Mouse (Mus musculus) layer of hippocampus, adult 18-20 months (tissue): Measurements from ENCODE around the gene Secisbp2. TPM values are rescaled to one million over a fixed set of nuclear protein-coding genes. Genes with fewer than 3 reads are reported as not detected.
"Not testable (repeated sequence)": the region's sequence is repeated elsewhere in the genome, so short reads cannot be mapped to it uniquely, and the experiment has no call there.

Experiments
- DNase-seq, 2 experiments: peaks; one replicate each; pipeline ENCODE4 v3.0.0; 2022; ENCODE audit warnings: low spot score in 2 of 2
- long read RNA-seq: library from polyadenylated mRNA; stranded (forward); transcript quantifications from one replicate; pipeline ENCODE4 v2.0.0, GENCODE M21; 2021
- total RNA-seq, 2 experiments: library from RNA; stranded (reverse); gene quantifications; 2 replicates each; pipeline ENCODE4 v1.2.3; 2021

Secisbp2 gene
- 10 to 100 TPM; 17.5 to 18.2 TPM for total RNA-seq
- long read RNA-seq, transcript Secisbp2-201 (17 exons, 3,328 nt): major isoform, 18 of 25 reads
- long read RNA-seq, partial matches to known transcripts: 0 of 25 reads
- long read RNA-seq, other reads (novel, unspliced or antisense): 7 of 25 reads

DNA sequence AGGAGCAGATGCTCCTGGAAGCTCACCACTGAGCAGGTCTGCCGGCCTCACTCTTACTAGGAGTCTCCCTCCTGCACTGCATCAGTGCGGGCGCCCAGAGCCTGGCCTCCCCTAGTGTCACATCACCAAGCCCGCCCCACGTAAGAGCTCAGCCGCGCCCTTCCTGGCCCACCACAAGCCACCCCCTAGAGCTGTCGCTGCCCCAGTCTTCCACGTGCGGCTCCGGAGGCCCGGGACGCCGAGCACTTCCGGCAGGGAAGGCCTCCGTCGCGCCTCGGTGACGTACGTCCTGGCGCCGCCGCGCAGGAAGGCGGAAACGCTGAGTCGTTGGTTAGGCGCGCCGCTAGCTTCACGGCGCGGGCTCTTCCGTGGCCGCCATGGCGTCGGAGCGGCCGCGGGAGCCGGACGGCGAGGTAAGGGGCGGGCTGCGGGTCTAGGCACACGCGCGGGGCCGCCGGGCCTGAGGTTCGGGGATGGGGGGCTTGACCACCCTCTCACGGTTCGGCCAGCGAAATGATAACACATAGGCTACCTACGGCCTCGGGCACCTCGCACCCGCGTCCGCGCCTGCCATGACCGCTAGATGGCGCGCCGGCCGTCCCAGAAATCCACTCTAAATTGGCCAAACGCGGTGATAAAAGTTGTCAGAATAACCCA is at the start of gene Secisbp2:
Gene Secisbp2, plus strand, starts transcription at position 290 of the 657 bp plus-strand sequence.
- DNase-seq: peak; percentile 96 to 97

DNA sequence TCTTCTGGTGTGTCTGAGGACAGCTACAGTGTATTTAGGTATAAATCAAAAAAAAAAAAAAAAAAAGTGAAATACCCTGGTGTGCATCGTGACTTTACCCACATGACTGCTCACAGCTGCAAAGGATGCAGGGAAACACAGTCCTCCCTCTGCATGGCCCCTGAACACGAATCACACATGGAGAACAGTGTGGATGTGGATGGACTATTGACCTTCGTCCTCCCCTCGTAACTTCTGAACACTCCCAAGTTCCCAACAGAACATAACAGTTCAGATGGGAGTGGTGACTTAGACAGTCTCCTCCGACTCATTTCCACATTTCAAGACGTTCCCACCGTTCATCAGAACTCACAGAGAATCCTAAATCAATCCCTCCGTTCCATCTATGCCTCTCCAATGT is 48.7 kb upstream of the Secisbp2 start:
- no peak for DNase-seq

DNA sequence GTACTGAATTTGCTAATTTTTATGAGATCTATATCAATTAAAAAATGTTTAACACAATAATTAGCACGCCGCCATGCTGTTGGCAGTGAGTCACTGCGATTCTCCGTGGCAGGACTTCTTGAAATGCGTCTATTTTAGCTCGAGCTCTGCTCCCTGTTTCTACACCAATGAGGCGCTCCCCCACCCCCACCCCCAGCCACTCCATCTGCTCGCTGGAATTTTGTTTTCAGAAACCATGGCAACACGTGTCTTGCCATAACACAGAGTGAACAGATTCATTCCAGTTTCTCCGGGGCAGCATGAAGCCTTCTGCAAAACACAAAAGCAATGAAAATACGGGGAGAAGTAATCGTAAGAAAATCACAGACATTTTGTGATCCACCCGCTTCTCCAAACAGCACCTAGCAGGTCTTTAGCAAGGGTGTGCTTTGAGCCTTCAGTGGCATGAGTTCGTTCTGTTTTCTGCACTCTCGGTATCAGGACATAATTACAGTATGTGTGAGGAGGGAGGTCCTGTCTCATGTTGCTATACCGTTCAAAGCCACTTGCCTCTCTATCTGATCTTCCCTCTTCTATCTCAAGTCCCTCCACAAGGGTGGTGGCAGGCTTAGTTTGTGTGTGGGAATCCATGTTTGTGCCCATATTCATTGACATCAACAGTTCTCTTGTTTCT is 48.1 kb upstream of the Secisbp2 start:
- DNase-seq: peak; percentile 70 to 88

DNA sequence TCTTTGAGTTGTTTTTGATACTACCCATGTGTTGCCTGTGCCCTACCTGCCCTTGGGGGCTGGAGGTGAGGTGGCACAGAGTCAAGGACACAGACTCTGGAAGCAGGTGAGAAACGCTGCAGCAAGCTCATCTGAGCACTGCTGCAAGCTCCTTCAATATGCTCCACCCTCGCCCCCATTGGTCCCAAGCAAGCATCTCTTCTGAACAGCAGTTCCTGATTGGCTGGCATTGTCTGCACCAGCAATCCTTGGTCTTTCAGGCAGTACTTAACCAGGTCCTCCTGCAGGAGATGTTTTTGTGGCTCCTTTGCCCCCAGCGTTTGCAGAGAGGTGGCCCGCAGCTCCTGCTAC is 47.6 kb upstream of the Secisbp2 start:
- DNase-seq: peak; percentile 29 to 71

DNA sequence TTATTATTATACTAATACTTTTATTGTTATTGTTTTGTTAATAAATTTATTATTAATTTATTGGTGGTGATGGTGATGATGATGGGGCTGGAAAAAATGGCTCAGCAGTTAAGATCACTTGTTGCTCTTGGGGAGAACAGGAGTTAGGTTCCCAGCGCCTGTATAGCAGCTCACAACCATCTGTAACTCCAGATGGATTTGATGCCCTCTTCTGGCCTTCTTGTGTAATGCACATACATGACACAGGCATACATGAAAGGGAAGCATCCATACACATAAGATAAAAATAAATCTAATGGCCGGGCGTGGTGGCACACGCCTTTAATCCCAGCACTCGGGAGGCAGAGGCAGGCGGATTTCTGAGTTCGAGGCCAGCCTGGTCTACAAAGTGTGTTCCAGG is 42.3 kb upstream of the Secisbp2 start:
- no peak for DNase-seq

DNA sequence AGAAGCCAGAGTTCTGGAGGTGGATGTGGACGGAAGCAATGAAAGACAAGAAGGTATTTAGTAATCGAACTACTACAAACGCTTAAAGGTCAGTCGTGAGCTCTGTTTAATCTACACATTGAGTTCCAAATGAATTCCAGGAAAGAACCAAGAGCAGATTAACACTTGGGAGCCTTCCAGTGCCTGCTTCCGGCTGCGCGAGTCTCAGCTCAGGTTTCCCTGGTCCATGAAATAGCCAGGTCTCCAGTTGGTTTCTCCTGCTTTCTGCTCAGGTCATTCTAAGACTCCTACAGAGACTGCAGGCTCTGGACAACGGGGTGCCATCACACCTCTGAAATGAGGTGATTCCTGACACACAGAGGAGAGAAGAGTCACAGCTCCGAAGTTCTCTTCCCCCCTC is 40.4 kb upstream of the Secisbp2 start:
- no peak for DNase-seq

DNA sequence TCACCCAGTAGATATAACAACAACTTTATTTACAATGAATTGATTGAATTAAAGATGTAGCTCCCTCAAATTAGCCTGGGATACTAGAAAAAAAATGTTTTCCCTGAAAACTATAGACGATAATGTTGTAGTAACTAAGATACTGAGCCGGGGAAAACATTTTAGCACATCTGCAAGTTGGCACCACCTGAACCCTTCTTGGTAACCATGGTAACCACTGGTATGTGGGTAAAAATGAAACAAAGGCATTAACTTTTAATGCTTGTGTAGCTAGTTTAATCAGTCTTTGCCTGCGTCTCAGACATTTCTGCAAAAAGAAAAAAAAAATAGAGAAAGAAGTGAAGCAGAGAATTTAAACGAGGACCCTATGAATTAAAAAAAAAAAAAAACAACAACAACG is 40.0 kb upstream of the Secisbp2 start:
- no peak for DNase-seq

DNA sequence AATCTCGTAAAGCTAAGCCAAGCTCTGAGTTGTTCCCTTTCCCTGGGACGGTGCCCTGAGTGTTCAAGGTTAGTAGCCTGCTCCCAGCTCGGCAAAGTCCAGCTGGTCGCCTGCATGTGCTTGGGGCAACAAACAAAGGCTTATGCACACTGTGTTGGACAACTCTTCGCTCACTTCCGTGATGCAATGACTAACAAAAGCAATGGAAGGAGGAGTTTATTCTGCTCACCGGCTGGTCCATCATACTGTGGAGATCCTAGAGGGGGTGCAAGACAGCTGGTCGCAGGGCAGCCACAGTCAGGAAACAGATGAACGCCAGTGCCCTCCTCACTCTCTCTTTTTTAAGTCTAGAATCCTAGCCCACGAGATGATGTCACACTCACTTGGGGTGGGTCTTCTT is 35.7 kb upstream of the Secisbp2 start:
- DNase-seq: no peak

DNA sequence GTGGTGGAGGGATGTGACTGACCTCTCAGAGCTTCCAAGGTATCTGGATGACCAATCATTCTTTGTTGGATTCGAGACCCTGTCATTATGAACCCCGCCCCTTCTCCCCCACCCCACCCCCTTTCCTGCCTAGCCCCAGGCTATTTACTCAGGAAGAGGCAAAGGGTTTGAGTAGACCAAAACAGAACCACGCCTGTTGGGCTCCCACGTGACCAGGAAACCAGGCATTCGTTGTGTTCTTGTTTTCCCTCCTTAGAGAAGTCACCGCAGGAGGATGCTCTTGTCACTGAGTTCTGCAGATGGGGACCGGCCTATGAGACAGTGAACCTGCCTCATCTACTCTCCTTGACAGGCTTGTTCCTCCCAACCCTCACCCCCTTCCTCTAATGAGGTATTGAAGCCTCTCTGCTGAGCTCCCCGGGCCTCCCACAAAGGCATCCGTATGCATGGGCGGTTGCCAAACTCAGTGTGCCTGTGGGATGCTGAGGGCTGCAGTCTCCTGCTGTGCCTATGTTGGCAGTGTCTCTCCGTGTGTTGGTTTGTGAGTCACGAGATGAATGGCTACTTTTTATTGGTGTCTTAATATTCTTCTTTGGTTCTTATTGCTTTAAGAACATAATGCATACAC is 35.0 kb upstream of the Secisbp2 start:
- DNase-seq: peak; percentile 71 to 87

DNA sequence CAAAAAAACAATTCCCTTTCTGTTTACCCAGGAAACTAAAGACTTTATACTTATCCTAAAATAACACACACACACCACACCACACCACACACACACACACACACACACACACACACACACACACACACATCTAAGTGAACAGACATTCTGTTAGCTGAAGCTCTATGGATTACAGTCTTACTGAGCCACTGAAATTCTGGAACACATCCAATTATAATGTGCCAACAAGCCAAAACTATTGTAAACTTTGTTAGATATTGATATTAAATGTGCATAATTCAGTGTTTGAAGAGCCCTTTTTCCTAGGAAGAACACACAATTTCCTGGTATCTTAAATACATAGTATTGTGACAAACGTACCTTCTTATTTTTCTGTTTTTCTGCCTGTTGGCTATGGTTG is 34.2 kb upstream of the Secisbp2 start:
- DNase-seq: no peak

DNA sequence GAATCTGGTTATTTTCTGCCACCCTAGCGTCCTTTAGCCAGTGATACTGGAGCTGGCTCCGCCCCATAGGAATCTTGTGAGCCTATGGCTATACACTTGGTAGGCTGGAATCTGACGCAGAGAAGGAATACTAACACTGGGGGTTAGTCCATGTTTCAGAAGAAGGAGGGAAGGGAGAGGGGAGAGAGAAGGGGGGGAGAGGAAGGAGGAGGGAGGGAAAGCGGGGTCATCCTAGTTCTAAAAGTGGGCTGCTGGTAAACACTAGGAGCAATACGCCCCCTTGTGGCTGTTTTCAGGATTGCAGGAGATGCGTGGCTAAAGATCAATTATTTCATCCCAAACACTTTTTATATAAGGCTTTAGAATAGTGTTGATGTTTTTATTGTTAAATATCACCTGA is 33.6 kb upstream of the Secisbp2 start:
- DNase-seq: peak in 1 of 2 experiments; percentile 85

DNA sequence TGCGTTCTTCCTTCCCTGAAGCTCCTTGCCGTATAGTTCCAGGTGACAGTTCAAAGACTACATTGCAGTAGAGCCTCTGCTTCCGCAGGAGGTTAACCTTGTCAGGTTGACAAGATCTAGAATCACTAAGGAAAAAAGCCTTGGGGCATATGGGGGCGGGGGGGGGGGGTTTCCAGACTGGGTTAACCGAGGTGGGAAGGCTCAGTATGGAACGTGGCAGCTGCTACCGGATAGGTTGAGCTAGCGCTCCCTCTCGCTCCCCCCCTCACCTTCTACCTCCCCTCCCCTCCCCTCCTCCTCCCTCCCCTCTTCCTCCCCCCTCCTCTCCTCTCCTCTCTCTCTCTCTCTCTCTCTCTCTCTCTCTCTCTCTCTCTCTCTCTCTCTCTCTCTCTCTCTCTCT is 32.9 kb upstream of the Secisbp2 start:
- DNase-seq: no peak

DNA sequence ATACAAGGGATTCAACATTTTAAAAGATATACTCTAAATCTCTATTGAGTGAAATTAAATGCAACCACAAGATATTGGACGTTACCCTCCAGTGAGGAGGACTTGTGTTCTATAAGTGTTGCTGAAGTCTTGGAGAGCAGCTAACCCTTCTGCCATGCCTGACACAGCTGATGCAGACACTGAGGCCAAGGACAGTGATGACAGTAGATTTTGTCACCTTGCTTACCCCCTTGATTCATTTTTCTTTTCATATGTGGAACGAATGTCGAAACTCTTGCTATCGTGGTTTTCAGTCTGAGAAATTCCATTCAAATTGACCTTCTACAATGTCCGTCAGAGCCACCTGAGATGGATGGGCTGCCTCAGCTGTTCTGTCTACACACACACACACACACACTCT is 28.9 kb upstream of the Secisbp2 start:
- DNase-seq: no peak

DNA sequence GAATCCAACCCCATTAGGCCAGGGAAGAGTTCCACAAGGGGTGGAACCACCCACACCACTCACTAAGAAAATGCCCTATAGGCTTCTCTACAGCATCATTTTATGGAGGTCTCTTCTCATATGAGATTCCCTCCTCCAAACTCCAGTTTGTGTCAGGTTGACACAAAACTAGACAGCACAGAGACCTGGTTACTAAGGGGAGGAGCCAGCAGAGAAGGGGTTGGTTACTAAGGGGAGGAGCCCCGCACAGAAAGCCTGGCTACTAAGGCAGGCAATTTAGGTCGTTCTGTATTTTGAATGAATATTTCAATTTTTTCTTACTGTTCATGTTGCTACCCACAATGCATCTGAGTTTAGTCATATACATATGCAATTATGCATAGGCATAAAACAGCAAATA is 27.8 kb upstream of the Secisbp2 start:
- DNase-seq: no peak

DNA sequence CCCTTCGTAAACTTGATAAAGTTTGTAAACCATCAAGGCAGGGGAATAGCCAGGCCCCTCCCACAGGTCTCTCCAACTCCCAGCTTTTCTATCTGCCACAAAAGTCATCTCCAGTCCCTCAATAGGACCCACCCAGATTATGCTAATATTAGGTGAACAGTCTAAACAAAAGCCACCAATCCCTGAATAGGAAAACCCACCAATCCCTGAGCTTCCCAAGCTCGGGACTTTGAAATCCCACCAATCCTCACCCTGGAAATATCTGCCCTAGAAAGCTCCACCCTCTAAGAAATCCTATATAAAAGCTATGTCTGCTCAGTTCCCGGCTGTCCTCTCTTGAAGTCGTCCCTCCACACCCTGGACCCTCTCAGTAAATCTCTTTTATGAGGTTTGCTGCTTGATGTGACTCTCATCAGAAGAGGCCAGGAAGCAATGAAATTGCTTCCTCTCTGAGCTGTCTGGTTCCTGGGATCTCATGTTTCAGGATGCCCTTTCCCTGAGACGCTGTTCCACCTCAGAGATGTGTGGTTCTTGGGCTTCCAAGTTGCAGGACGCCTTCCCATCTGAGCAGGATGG is 23.1 kb upstream of the Secisbp2 start:
- DNase-seq: no peak

DNA sequence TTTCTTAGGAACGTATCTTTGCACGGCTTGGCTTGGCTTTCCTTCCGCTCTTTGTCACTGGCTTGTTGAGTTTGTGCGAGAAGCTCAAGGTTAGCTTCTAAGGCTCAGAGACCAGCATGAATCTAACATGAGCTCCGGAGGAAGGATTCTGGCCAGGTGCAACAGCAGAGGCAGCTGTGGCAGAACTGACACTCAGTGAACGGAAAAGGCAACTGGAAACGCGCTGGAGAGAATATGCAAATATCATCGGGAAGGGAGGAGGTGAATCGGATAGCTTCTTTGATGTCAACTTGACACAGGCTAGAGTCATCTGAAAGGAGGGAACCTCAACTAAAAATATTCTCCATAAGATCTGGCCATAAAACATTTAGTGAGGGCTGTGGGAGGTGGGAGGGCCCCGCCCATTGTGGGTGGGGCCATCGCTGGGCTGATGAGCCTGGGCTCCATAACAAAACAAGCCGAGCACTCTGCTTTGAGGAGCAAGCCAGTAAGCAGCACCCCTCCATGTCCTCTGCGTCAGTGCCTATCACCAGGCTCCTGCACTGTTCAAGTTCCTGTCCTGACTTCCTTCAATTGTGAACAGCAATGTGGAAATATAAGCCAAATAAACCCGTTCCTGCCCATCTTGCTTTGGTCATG is 20.0 kb upstream of the Secisbp2 start:
- no peak for DNase-seq

DNA sequence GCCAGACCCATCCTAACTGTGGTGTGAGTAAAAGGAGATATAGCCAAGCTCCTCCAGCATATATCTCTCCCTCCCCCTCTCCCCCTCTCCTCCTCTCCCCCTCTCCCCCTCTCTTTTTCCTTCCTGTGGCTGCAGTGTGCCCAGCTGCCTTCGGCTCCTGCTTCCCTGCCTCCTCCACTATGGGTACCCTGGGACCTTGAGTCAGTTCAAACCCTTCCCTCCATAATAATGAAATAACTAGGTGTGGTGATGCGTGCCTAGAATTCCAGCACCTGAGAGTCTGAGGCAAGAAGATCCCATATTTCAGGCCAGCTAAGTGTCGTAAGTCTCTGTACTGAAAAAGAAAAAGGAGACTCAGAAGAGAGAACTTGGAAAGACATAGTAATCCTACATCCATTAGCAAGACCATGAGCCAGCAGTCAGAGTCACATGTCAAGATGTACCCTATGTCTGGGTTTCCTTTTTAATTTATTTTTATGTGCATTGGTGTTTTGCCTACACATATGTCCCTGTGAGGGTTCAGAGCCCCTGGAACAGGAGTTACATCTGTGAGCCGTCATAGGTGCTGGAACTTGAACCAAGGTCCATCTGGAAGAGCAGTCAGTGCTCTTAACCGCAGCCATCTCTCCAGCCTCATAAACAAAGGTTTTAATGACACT is 18.8 kb upstream of the Secisbp2 start:
- DNase-seq: no peak

DNA sequence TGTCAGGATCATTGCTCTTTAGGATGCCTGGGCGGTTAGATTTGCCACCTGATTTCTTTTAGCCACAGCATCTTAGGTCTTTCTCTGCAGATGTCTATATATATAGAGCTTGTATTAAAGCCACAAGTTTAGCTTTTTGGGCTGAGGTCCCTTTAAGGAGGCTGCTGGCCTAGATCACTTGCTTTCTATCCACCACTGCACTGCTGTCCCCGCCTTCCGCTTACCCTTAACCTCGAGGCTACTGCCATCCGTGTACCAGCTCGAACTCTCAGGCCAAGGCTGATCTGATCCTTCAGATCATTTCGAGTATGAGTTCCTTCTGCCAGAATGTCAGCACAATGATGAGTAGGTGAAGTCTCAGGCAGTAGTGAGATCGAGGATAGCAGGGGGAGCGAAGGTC is 16.1 kb upstream of the Secisbp2 start:
- not testable (repeated sequence) for DNase-seq

DNA sequence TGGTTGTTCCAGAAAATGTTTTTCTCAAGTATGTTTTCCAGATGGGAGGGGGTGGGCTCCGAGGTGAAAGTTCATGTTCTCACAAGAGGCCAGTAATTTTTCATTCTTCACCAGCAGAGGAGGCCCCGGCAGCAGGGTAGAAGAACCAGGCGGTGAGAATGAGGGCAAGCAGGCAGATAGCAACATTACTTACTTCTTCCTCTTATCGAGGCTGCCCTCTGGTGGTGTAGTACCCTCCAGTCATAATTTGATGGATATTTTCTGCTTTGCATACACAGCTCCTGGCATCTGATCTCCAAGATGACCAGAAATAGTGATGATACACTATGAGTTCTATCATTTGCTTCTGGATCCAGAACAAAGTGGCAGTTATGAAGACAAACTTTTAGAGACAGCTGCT is 12.5 kb upstream of the Secisbp2 start:
- no peak for DNase-seq

DNA sequence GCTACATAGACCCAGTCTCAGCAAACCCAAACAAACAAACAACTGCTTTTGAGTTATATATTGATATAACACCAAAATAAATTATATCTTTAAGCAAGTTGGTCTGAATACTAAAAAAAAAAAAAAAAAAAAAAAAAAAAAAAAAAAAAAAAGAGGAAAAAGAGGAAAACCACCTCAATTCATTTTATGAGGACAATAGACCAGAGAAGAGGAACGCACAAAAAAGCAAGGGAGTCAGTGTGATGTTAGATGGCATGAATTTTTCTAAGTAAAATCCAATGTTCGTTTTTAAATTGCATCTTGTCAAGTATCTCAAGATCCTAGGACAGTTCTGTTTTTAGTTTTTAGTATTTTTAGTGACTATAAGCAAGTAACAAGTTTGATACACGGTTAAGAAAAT is 10.1 kb upstream of the Secisbp2 start:
- no peak for DNase-seq

DNA sequence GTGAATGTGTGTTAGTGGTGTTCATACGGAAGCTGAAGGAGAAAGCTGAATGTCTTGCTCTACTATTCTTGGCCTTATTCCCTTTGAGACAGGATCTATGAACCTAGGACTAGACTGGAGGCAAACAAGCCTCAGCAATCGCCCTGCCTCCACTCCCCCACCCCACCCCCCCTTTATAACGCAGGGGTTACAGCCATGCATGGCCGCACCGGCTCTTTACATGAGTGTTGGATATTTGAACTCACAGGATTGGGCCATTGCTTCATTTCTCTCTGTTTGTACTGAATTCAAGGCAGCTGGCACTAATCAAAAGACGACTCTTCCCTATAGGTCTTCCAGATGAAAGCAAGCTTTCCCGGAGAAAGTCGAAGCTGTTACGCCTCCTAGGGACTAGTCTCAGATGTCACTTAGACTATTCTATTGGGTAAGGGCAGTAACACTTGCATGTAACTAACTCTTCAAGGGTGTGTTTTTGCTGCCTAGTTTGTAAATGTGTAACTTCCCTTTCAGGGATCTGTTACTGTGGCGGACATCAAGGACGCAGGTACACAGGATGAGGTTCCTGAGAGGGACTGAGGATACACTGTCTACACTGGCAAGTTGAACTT is 9.2 kb upstream of the Secisbp2 start:
- DNase-seq: no peak
